Mouse (Mus musculus): ENCODE measurements around the gene Meis1.

Gene Meis1

DNA sequence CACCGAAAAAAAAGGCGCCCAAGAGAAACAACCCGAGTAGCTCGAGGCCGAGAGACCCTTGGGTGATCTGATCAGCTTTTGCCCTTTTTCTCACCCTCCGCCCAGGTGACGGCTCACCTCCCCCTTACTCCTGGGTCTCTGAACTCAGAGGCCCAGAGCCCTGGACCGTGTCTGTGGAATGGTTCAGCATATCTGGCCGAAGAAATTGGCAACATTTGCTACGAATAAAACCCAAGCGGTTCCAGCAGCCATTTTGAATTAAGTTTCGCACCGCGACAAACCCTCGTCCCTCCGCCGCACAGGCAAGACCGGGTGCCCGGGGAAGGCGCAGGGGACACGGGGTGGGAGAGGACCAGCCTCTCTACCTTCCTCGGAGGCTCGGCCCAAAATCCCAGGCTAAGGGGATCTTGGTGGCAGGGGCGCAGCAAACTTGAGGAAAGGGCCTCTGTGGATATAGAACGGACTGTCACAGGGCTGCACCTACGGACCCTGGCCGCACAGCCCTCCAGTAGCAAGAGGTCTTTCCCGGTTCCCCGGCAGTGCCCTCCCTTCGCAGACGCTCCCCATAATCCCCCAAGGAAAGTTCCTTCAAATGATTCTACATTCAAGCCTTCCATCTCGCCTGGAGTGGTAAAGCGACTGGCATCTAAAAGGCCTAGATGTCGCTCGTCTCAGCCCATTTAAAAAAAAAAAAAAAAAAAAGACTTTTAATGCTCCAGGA, 4.2 kb downstream of the Meis1 start:
- DNase-seq (ENCODE audit: low read depth, low spot score) = no peak

DNA sequence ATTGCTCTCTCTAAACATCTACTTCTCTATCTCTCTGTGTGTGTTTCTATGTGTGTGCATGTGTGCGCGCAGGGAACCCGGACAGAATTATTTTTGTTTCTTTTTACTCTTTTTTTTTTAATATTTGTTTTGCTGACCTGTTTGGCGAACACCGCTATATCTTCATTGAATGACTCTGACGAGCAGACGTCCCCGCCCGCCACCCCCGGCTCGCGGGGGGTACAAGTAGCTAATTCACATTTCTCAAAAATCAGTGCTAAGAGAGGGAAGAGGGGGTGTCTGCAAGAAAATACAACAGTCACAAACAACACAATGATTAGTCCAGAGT, 4.7 kb downstream of the Meis1 start:
- no peak for DNase-seq (ENCODE audit: low read depth, low spot score)

DNA sequence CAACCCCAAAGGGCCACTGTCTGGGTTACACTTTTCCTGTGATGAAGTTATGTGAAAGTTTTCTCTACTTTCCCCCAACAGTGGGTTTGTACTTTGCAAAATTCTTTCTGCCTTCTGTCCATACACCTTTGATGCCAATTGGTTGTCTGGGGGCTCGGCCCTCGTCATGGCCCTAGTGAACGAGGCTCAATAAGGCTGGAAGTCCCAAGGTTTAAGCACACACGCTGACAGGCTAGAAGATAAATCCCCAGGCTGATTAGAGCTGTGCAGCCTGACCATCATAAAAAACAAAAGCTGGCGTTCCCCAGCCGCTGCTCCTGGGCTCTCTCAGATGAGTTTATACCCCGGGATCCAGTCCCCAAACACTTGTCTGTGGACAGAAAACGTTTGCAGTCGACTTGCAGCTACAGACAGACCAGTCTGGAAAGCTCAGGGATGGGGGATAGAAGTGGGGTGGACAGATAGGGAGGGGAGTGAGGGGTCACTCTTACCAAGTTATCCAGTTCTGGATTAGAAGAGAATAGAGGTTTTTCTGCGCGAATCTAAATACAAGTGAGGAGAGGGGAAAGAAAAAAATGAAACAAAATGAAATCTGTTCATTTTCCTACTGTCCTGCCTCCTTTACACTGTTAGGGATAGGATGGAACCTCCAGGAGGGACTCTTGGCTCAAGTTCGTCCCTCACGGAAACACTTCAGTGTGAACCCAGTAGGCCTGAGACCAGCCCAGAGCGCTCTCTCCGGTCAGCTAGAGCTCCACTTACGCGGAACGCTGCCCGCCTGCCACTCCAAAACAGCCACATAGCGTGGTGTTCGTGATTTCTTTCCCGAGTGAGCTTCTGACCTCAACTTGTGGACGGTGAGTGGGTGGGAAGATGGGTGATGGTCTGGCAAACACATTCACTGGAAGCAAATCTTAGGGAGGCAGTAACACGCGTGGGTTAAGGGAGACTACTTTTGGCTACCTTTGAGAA, 5.4 kb downstream of the Meis1 start:
- DNase-seq (ENCODE audit: low read depth, low spot score) = no peak

DNA sequence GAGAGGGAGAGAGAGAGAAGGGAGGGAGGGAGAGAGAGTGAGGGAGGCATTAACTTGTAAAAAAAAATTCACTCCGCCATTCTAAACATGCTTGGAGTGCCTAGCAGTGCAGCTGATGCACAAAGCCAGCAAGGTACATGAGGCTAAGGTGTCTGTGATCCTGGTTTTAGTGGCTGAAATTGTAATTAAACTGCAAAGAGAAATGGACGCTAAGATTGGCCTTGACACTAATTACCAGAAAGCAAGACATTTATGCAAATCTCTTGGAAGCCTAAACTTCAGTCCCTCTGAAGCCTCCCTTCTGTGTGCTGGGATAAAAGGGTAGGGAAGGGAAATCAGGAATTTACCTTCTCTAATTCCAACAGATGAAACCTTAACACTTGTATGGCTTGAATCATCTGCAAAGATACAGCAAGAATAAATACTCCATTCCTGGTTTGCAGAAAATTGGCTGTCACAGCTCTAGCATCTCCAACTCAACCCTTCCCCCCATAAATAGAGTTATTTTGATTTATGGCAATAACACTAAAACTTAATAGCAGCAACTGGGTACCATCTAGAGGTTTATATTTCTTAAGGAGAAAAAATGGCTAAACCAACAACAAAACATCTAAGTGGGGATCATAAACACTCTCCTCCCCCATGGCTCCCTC, 6.2 kb downstream of the Meis1 start:
- no peak for DNase-seq (ENCODE audit: low read depth, low spot score)

DNA sequence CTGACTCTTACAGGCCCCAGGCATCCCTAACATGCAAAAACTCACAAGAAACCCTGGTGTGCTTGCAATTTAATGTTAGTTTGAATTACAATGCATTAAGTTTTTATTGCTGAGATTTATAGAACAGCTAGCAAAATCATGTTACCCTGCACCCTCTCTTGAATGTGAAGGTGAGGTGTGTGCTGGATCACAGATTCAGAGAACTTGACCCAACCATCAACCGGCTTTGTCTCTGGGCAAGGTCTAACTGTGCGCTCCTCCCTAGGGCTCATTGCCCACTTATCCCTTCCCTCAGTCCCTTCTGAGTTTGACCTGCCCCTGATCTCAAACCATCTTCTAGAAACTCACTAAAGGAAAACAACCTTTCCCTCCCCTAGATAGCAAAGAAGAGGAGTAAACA, 6.8 kb downstream of the Meis1 start:
- no peak for DNase-seq (ENCODE audit: low read depth, low spot score)

DNA sequence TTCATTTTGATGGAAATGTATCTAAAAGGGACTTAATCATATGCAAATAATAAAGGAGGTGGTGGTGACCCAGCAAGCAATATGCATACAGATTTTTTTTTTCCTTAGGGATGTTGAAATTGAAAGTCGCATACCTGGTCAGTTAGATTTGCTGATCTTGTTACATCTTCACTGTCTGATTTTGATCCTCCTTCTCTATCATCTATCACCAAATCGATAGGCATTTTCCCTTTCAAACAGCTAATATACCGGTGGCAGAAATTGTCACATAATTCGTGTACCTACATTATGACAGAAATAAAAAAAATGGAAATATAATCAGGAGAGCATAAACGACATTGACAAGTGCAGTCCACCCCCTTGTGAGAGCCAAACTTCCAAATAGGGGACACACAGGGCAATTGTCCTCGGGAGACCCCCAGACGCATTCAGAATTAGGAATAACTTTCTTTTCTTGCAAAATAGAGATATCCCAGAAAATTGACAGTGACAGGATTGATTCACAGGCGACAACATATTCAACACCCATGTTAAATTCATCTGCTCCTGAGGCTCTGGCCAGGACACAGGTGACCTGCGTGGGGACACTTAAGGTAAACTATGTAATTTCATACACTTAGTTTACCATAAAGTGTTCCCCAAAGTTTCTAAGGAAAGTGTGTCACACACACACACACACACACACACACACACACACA, 7.5 kb downstream of the Meis1 start:
- DNase-seq (ENCODE audit: low read depth, low spot score) = no peak

DNA sequence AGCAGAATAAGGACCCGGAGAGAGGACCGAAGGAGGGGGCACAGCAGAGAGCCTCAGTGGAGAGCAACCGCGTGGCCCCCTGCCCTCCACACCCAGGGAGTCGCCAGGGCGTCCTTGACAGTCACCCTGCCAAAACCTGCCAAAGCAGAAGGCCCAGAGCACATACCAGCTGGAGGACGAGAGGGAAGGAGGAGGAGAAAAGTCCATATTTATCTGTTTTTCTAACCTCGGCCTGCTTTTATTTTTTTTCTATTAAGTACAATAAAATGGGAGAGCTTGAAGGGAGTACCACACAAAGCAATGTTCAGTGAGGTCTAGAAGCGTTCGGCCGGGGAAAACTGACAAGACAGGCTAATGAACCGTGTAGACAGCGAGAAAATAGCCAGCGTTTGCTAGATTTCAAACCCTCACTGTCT, 8.4 kb downstream of the Meis1 start:
- DNase-seq (ENCODE audit: low read depth, low spot score) = no peak

DNA sequence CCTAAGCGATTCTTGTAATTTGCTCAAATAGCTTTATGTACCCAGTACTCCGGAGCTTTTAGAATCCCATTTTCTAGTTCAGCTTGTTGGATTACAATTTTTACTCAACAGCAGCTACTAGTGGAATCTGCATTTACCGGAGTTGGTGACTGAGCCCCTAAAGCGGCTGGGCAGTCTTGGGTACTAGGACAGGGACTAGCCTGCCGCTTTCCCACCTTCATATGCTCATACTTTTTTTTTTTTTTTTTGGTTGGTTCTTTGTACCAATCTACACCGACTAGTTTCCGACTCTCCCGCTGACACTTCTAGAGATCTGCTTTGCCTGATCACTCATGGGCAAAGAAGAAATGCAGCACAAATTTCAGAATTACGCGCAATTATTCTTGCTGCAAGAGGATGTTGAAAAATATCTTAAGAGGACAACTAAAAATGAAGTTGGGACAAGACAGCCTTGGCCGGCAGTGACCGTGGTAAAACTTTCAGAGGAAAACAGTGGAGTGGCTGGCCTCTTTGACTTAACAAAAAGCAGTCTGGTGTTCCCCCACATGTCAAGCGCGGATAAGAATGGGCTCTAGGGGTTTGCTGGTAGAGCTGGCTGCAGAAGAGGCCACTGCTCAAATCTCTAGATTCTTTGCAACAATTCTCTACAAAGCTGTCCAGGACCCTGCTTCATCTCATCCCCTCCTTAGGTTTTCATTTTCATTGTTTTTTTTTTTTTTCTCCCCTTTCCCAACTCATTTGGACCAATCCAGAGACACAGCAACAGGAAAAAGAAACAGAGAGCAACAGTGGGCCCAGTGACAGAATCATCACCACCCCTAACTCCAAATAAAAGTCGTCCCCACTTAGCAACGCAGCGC, 9.0 kb downstream of the Meis1 start:
- DNase-seq (ENCODE audit: low read depth, low spot score) = no peak

DNA sequence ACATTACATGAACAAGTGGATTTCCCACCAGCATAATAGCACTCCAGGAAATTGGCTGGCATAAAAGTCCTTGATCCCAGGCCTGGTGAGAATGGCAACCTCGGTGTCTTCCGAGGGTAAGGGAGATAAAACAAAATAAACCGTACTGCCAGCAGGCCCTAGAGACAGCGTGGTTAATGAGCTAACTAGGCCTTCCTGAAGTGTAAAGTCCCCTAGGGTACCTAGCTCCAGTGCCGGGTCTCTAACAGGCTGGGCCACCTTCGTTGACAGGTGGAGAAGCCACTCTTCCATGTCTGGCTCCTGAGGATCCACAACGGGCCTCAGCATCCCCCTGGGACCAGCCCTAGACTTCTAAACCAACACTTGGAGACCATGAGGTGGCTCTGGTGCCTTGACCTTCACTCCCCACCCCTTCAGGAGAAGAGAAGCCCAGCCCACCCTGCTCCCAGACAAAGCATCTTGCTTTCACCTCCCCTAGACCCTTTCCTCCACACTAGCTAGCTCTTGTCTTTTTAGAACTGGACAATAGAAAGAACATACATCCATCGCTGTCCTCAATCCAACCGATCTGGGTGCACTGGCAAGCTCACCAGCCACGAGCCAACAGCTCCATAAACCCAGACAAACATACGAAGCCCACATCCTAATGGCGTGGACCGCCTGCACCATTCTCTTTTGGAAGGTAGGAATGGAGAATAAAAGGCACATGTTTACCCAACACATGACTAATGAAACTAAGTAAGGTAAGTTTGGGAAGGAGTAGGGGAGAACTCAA, 10.0 kb downstream of the Meis1 start:
- DNase-seq (ENCODE audit: low read depth, low spot score) = no peak

DNA sequence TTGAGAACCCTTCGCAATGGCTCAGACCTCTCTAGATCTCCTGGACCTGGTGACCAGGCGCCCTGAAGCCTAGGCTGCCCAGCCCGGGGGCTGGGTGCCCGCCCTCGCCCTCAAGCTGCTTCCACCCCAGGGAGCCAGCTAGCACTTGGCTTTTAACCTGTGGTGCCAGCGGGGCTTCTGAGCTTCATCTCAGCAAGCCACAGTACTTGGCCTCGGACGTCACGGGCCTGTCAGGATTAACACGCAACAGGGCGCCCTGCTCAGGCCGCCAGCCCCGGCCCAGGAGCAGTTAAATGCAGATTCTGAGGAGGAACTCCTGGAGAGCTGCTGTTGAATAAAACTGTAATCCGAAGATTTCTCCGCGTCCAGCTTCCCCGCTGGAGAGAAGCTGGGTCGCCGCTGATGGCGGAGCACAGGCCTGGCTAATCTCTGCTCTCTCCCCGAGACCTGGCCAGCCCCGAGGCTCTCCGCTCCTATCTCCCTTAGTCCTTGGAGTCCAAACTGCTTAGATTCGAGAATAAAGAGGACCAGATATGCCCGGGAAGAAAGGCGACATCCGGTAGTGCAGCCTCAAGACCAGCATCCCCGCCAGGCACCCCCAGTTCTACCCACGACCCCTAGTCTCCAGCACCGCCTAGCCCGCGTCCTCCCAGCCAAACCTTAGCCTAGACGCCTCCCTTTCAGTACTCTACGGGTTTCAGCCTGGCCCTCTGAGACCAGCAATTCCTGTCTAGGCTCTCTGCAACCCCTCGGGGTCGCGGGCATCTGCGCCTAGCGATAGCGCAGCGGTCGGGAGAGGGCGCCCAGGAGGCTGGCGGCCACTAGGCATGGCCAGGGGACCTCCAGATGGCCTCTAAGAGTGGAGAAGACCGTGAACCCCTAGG, 11.0 kb downstream of the Meis1 start:
- no peak for DNase-seq (ENCODE audit: low read depth, low spot score)

DNA sequence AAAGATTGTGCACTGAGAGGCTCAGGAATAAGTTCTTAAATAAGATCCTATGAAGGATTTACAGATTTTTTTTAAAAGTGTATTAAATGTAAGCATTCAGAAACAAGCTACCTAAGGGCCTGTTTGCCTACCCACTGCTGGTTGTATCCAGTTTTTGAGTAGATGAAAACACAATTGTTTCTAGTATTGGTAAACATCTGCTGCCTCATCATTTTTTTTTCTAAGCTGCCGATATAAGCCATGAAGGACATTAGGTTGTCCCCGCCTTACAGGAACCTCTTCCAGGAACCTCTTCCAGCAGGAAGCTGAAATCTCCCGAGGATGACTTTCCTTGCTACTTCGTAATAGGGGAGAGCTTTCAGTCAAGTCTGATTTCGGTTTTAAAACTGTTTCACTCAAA, 11.7 kb downstream of the Meis1 start:
- DNase-seq (ENCODE audit: low read depth, low spot score) = no peak

DNA sequence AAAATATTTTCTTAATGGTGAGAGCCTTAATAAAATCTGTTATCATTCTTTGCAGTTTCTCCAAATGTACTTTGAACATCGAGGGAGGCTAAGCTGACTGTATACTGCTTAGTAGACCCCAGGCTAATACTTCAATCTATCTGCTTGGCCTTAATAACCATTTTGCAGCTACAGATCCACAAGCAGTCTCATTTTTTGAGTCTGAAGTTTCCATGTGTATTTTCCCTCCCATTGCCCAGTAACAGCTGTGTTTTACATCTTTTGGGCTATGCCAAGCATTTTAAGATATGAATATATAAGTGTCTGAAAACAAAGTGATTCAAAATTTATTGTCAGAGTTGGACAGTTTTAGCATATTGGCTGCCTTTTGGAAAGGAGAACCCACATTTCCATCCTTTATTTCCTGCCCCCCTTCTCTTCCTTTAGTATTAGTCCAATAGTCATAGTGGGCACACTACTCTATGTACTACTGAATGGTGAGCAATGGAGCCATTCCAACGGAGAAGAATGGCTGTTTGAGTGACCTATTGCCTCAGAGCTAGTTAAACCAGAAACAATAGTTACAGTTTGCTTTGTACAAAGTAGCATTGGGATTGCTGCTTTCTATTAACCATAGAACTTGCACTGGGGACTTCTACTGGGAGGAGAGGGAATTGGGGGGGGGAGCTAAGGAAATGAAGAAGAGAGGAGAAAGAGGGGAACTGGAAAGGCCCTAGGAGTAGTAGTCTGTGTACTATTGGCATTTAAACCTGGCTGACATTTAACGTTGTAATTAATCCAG, 12.7 kb downstream of the Meis1 start:
- no peak for DNase-seq (ENCODE audit: low read depth, low spot score)

DNA sequence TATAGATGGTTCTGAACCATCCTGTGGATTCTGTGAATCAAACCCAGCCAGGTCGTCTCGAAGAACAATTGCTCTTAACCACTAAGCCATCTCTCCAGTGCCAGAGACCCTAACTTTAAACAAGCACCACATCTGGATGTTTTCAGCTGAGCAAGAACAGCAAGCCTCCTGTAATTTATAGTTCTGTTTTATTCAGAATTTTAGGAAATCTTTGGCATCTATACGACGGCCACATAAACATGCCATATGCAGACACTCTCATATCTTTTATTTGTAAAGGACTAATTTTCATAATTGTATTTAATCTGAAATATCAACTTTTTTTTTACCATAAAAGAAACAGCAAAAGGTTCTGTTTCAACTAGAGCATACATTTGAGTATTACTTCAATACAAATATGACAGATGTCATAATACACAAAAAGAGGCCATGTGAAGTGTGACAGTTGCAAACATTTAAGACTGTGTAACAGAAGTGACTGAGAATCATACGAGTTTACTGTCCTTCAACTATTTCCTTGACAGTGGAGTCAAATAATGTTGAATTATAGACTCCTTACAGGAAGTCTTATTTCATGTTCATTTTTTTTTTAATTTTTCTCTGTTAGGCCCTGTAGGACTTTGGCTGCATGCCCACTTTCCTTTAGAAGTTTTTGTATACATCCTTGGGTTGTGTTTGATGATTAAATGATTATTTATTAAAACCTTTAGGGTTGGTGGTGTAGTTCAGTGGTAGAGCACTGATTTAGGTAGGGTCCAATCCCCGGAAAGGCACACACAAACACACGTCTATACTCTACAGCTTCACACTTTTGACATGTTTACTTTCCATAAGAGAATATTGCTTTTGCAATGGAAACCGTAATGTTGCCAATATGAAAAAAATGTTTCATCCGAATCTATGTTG, 13.5 kb downstream of the Meis1 start:
- DNase-seq (ENCODE audit: low read depth, low spot score) = no peak

DNA sequence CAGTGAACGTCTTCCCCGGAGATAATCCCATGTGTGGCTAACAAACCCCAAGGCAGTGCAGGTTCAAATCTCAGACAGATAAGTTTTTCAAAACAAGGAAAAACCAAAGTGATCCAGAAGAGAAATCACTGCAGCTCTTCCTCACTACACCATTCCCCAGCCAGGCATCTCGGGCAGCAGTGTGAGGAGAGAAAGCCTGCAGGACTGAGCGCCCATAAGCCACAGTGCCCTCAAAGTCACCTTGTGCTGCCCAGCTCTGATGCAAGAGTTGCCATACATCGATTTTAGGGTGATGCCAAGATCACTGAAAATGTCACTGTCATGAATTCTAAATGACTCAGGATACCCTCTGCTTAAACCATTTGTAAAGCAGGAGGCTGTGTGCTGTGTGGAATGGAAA, 15.7 kb downstream of the Meis1 start:
- no peak for DNase-seq (ENCODE audit: low read depth, low spot score)

DNA sequence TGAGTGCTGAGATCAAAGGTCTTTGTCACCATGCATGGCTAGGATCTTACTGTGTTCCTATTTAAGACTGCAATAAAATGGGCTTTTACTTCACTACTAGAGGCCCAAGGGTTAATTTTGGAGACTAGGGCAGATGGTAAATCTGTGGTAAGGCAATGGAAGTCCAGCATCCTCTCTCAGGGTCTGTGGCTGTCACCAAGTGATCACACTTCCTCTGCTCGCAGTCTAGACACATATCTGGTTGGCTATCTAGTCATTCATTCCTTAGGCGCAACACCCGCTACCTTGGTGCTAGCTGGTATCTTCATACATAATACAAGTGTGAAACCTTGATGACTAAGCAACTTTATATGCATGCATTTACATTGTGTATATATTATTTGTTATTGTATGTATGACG, 22.0 kb downstream of the Meis1 start:
- DNase-seq (ENCODE audit: low read depth, low spot score) = no peak

DNA sequence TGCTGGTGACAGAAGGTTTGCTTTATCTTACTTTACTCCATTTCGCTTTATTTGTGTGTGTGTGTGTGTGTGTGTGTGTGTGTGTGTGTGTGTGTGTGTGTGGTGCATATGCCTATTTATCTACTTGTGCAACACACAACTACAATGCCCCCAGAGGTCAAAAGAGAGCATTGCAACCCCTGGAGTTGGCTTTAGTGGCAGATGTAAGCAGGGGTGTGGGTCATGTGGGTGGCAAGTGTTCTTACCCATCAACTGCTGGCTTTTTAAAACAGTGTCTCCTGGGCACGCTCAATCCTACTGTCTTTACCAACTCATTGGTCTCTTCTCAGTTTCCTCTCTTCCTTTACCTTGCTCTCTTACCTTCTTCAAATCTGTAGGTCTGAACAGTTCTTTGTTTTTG, 22.5 kb downstream of the Meis1 start:
- no peak for DNase-seq (ENCODE audit: low read depth, low spot score)

DNA sequence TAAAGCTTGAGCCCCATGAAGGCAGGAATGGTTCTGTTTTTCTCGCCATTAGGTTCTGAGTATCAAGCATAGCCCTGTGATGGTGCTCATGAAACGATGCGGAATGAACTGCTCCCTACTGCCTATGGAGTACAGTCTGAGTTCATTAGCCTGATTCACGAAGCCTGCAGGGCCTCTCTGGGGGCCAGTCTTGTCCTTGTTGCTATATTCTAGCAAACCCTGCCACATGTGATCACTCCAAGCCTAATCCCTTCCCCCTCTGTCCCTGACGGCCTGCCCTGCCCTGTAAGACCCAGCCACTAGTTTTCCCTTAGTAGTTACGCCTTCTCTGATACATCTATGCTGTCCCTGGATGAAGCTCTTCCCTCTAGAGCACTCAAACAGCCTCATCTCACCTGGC, 26.0 kb downstream of the Meis1 start:
- no peak for DNase-seq (ENCODE audit: low read depth, low spot score)
